Mouse (Mus musculus): Measurements from ENCODE around the gene Hrnr. TPM values are rescaled to one million over a fixed set of nuclear protein-coding genes. Genes with fewer than 3 reads are reported as not detected.

The Hrnr gene
- polyA plus RNA-seq, 1 experiment: not detected

DNA sequence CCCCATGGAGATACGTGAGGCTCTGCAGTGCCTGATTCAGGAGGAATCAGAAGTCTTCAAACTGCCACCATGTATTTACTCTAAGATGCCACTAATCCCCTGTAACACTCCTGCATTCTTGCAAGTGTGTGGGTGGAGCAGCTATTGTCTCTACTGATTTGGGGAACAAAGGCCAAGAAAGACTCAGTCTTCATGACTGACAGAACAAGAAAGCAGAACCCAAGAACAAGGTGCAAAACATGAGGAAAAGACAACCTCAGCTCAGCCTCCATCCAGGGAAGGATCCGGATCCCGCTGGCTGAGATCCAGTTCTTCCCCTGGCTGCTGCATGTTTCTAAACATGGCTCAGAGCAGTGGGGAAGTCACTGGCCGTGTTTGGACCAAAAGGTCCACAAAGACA lies 58.6 kb downstream of the Hrnr start:
- no peaks in the 10 kb centered on the region for H3K9me3 ChIP-seq (replicated peaks; ENCODE audit: control insufficient read depth, insufficient read depth, low read length, poor library complexity, severe bottlenecking)
- no peak overlapping the region for H3K9ac ChIP-seq (ENCODE audit: low read depth, poor library complexity, severe bottlenecking)
- TF ChIP-seq CTCF (IDR thresholded peaks at IDR 0.05; ENCODE audit: low read depth, low read length) (no peak), POLR2A (IDR thresholded peaks at IDR 0.05; ENCODE audit: insufficient read depth, low read length) (no peak), EP300 (IDR thresholded peaks at IDR 0.05; ENCODE audit: insufficient read depth, low read depth, low read length) (no peak)
- H3K36me3 ChIP-seq (ENCODE audit: control insufficient read depth, insufficient read depth, low read length, poor library complexity, severe bottlenecking): no peaks in the 10 kb centered on the region
- H3K27ac ChIP-seq (ENCODE audit: insufficient read depth, low read length): peak overlapping the region; percentile 26; the same call in 1 of the 2 replicates
- no peak overlapping the region for H3K4me3 ChIP-seq (ENCODE audit: low read depth, low read length)
- H3K27me3 ChIP-seq (ENCODE audit: control insufficient read depth, insufficient read depth, low read length, poor library complexity, severe bottlenecking): no peaks in the 10 kb centered on the region
- H3K4me1 ChIP-seq (ENCODE audit: control insufficient read depth, insufficient read depth, low read length): peaks cover 3% of the 10 kb centered on the region

Other genes starting within 250 kb of the Hrnr start
- gene Crnn, start 175.0 kb upstream of the Hrnr start, polyA plus RNA-seq (2011; ENCODE audit: insufficient read depth, insufficient read length, low read depth, missing spikeins): not detected in 2 replicates
- gene Flg2, start 122.5 kb upstream of the Hrnr start, polyA plus RNA-seq (2011; ENCODE audit: insufficient read depth, insufficient read length, low read depth, missing spikeins): not detected in 2 replicates
- gene Flg, start 46.2 kb upstream of the Hrnr start, polyA plus RNA-seq (2011; ENCODE audit: insufficient read depth, insufficient read length, low read depth, missing spikeins): 0.65 TPM in 1 of 2 replicates, not detected in the other
- gene Rptn, start 74.0 kb downstream of the Hrnr start, polyA plus RNA-seq (2011; ENCODE audit: insufficient read depth, insufficient read length, low read depth, missing spikeins): not detected in 2 replicates
- 1.3 and 1.6 TPM in 2 replicates for gene Tchh, start 122.6 kb downstream of the Hrnr start, polyA plus RNA-seq (2011; ENCODE audit: insufficient read depth, insufficient read length, low read depth, missing spikeins)
- not detected in 2 replicates for gene Tchhl1, start 149.0 kb downstream of the Hrnr start, polyA plus RNA-seq (2011; ENCODE audit: insufficient read depth, insufficient read length, low read depth, missing spikeins)
- 661 and 677 TPM in 2 replicates for gene S100a11, start 200.7 kb downstream of the Hrnr start, polyA plus RNA-seq (2011; ENCODE audit: insufficient read depth, insufficient read length, low read depth, missing spikeins)
- gene S100a10, start 235.3 kb downstream of the Hrnr start, polyA plus RNA-seq (2011; ENCODE audit: insufficient read depth, insufficient read length, low read depth, missing spikeins): 468 and 470 TPM in 2 replicates

Data from ES-Bruce4 (cell line).